Mouse (Mus musculus) intestine, embryonic 16.5 days (tissue): ENCODE measurements around the gene Serpina3g. TPM values are rescaled to one million over a fixed set of nuclear protein-coding genes. Genes with fewer than 3 reads are reported as not detected.

Source experiments
- ATAC-seq: fragments of 200-750 bp; cut with Nextera tagmentation; 2 replicates; pipeline ENCODE4 v1.8.0; 2017; ENCODE audit warnings: moderate TSS enrichment, moderate library complexity
- H3K27ac ChIP-seq: fragments of 300-500 bp; sonication (generic); 2 replicates; pipeline ENCODE4 v1.5.1; 2014; ENCODE audit warnings: mild to moderate bottlenecking, low read length
- H3K27me3 ChIP-seq: fragments of 300-500 bp; sonication (generic); replicated peaks from 2 replicates; pipeline ENCODE4 v1.6.1; 2014; ENCODE audit warnings: low read length, control low read depth, mixed read lengths; ENCODE audit not compliant: control insufficient read depth, insufficient read depth
- H3K36me3 ChIP-seq: fragments of 300-500 bp; sonication (generic); 2 replicates; pipeline ENCODE4 v1.6.1; 2014; ENCODE audit warnings: low read length, control low read depth; ENCODE audit not compliant: control insufficient read depth, insufficient read depth
- H3K4me1 ChIP-seq: fragments of 300-500 bp; sonication (generic); 2 replicates; pipeline ENCODE4 v1.6.1; 2014; ENCODE audit warnings: low read length, control low read depth, mixed read lengths; ENCODE audit not compliant: control insufficient read depth, insufficient read depth
- H3K4me2 ChIP-seq: fragments of 300-500 bp; sonication (generic); 2 replicates; pipeline ENCODE4 v1.6.1; 2014; ENCODE audit warnings: low read depth, low read length, control low read depth
- H3K4me3 ChIP-seq: fragments of 300-500 bp; sonication (generic); 2 replicates; pipeline ENCODE4 v1.5.1; 2014; ENCODE audit warnings: mild to moderate bottlenecking, low read length
- H3K9ac ChIP-seq: fragments of 300-500 bp; sonication (generic); 2 replicates; pipeline ENCODE4 v1.6.1; 2014; ENCODE audit warnings: low read depth, low read length
- H3K9me3 ChIP-seq: fragments of 300-500 bp; sonication (generic); 2 replicates; pipeline ENCODE4 v1.6.1; 2016; ENCODE audit warnings: low read length, control low read depth; ENCODE audit not compliant: control insufficient read depth
- WGBS: fragments of 180-500 bp; shearing (Covaris S2); extraction: QIAGEN DNeasy Blood & Tissue Kit; methylation state at CpG from one replicate; pipeline ENCODE4 v1.1.7; 2014; 5-methylcytosine and 5-hydroxymethylcytosine counted together
- polyA plus RNA-seq: library from polyadenylated mRNA; unstranded; fragments of >200 nt; fragmentation: Nextera tagmentation; extraction: Ambion mirVana; gene quantifications from 2 replicates; pipeline ENCODE4 v1.2.1, GENCODE M21; 2015

Gene Serpina3g
- polyA plus RNA-seq, 1 experiment from 2014 or later: 5.7 TPM

DNA sequence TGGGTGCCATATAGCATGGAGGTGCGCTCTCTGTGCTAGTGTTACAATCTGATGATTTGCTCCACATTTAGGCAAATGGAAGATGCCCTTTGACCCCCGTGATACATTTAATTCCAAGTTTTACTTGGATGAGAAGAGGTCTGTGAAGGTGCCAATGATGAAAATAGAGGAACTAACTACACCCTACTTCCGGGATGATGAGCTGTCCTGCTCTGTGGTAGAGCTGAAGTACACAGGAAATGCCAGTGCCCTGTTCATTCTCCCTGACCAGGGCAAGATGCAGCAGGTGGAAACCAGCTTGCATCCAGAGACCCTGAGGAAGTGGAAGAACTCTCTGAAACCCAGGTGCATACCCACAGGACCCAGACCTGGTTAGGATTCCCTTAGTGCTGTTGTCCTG, 30.3 kb downstream of the Serpina3g start:
- no peak for ATAC-seq
- no peaks in the 10 kb centered on the region for H3K27me3 ChIP-seq
- H3K9me3 ChIP-seq: no peaks in the 10 kb centered on the region
- no peaks in the 10 kb centered on the region for H3K4me1 ChIP-seq
- H3K9ac ChIP-seq: no peak overlapping the region
- H3K36me3 ChIP-seq: no peaks in the 10 kb centered on the region
- H3K4me3 ChIP-seq: no peak overlapping the region
- H3K27ac ChIP-seq: no peak overlapping the region
- WGBS: 80% methylated on average over 3 of the region's 3 CpGs
- H3K4me2 ChIP-seq: no peak overlapping the region

DNA sequence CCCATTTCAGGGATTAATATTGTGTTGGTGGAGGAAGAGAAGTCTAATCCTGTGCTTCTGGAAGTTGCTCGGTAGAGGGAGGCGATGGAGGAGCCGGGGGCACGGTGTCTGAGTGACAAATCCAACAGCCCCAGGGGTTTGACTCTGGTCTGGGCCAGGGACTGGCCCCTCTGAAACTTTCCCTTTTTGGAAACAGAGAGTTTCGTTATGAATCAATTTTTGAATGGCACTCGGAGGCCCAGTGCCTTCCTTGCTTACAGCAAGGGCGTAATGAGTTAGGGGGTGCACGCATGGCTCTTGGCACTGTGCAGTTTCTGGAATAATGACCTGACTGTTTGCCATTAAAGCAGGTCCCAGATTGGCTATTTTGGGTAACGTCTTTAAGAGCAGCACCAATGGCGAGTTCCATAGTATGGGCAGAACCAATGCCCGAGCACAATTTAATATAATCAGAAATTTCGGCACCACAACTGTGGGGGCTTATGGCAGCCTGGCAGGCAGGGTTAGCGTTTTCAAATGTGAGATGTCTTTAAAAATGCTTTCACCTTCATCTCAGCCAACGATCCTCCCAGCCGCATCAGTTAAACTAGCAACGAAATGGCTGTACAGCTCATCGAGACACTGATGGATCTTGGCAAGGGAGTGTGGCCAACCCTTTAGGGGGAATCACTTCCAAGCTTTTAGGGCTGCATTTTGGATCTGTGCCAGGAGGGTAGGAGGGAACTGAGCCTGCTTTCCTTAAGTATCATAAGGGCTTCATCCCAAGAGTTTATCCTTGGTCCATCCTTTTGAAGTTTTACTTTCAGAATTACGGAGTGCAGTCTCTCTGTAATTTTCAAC, 42.4 kb downstream of the Serpina3g start:
- Histone ChIP-seq H3K9me3 (no peaks in the 10 kb centered on the region), H3K27ac (no peak overlapping the region), H3K4me3 (no peak overlapping the region), H3K27me3 (no peaks in the 10 kb centered on the region), H3K9ac (no peak overlapping the region), H3K36me3 (no peaks in the 10 kb centered on the region), H3K4me1 (no peaks in the 10 kb centered on the region), H3K4me2 (no peak overlapping the region)
- 80% methylated on average over 18 of the region's 18 CpGs for WGBS
- no peak for ATAC-seq

DNA sequence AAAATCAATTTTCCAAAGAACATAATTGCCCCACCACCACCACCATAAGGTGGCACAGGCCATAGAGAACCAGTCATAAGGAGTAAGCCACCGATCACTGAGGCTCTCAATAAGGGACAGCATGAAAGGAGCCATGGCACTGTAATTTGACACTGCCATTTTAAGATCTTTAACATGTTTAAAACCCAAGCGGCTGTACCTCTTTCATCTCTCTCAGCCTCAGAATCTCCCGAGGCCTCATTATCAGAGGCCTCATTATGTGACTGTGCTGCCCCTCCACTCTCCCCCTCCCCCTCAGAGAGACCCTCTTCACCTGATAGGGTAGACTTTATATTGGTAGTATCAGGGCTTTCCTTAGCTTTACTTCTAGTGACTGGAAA, 43.0 kb downstream of the Serpina3g start:
- no peaks in the 10 kb centered on the region for H3K36me3 ChIP-seq
- no peaks in the 10 kb centered on the region for H3K4me1 ChIP-seq
- no peak overlapping the region for H3K4me2 ChIP-seq
- no peaks in the 10 kb centered on the region for H3K27me3 ChIP-seq
- no peak overlapping the region for H3K27ac ChIP-seq
- H3K9ac ChIP-seq: no peak overlapping the region
- no peak for ATAC-seq
- H3K9me3 ChIP-seq: no peaks in the 10 kb centered on the region
- no peak overlapping the region for H3K4me3 ChIP-seq
- WGBS: 22% methylated on average over 3 of the region's 3 CpGs

DNA sequence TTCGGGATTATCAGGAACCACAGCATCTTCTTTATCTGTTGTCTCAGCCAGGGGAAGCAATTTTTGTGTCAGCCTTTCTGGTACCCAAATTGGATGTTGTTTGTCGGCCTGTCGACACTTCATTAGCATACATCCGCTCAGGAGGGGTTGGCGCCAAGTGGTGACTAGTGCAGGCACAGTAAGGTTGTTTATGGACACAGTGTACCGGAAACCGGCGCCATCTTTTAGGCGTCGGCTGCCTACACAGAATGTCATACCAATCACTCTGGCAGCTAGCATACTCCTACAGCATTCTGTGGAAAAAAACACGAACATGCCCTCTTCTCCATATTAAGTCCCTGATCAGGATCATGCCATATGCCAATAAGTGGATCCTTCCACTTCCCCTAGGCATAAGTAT, 47.3 kb downstream of the Serpina3g start:
- no peak for ATAC-seq
- H3K27me3 ChIP-seq: no peaks in the 10 kb centered on the region
- H3K4me2 ChIP-seq: no peak overlapping the region
- no peak overlapping the region for H3K9ac ChIP-seq
- 92% methylated on average over 11 of the region's 11 CpGs for WGBS
- no peaks in the 10 kb centered on the region for H3K4me1 ChIP-seq
- H3K27ac ChIP-seq: no peak overlapping the region
- H3K4me3 ChIP-seq: no peak overlapping the region
- no peaks in the 10 kb centered on the region for H3K36me3 ChIP-seq
- no peaks in the 10 kb centered on the region for H3K9me3 ChIP-seq

DNA sequence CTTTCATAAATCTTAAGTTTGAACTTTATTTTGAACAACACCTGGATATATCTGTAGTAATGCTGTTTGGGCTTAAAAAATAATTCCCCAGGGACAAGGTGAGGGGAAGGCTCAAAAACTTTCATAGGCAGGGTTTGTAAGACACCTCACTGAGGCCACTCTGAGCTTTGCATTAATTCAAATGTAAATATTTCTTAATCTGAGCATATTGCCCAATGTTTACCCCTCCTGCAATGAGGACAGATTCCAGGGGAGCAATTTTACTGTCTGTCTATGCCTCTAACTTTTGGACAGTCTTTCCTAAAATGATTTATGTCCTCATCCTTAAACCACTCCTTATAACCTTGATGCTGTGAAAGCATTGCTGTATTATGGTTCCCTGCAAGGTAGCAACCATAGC, 52.3 kb downstream of the Serpina3g start:
- Histone ChIP-seq H3K4me2 (no peak overlapping the region), H3K27ac (no peak overlapping the region), H3K9me3 (no peaks in the 10 kb centered on the region), H3K4me1 (no peaks in the 10 kb centered on the region), H3K9ac (no peak overlapping the region), H3K27me3 (no peaks in the 10 kb centered on the region), H3K4me3 (no peak overlapping the region), H3K36me3 (no peaks in the 10 kb centered on the region)
- ATAC-seq: no peak

DNA sequence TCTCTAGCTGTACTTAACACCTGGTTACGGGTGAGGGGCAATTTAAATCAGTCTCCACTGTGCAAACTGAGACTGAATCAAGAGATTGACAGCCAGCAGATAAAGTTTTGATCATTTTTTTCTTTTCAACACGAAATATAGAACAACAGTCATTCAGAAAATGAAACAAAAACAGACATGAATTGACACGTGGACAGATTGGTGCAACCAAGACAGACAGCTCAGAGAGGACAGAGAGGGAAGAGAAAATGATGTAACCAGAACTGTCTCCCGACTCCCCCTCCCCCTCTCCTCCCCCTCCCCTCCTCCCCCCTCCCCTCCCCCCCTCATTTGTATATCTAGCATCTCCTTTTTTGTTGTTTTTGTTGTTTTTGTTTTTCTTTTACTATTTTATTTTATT, 53.8 kb downstream of the Serpina3g start:
- Histone ChIP-seq H3K4me2 (no peak overlapping the region), H3K4me1 (no peaks in the 10 kb centered on the region), H3K36me3 (no peaks in the 10 kb centered on the region), H3K27ac (no peak overlapping the region), H3K4me3 (no peak overlapping the region), H3K27me3 (no peaks in the 10 kb centered on the region), H3K9me3 (no peaks in the 10 kb centered on the region), H3K9ac (no peak overlapping the region)
- 42% methylated on average over 4 of the region's 4 CpGs for WGBS
- ATAC-seq: no peak

Other genes with a start within 250 kb of the Serpina3g start
- 0.09 and 0.38 TPM in 2 replicates for gene Serpina11, start 246.3 kb upstream of the Serpina3g start, polyA plus RNA-seq
- gene Serpina9, start 222.5 kb upstream of the Serpina3g start, polyA plus RNA-seq: 0.04 TPM in 1 of 2 replicates, not detected in the other
- gene Serpina12, start 191.8 kb upstream of the Serpina3g start, polyA plus RNA-seq: not detected in 2 replicates
- 0.06 and 0.10 TPM in 2 replicates for gene Serpina5, start 135.1 kb upstream of the Serpina3g start, polyA plus RNA-seq
- gene Serpina3a, start 123.5 kb upstream of the Serpina3g start, polyA plus RNA-seq: not detected in 2 replicates
- gene Serpina3b, start 108.2 kb upstream of the Serpina3g start, polyA plus RNA-seq: 0.06 TPM in 1 of 2 replicates, not detected in the other
- 0.06 TPM in 1 of 2 replicates, not detected in the other for gene Serpina3c, start 82.4 kb upstream of the Serpina3g start, polyA plus RNA-seq
- gene Serpina3f, start 21.7 kb upstream of the Serpina3g start, polyA plus RNA-seq: 0.44 TPM in 2 replicates
- 0.20 TPM in 1 of 2 replicates, not detected in the other for gene Serpina3i, start 26.9 kb downstream of the Serpina3g start, polyA plus RNA-seq
- gene Serpina3j, start 78.3 kb downstream of the Serpina3g start, polyA plus RNA-seq: not detected in 2 replicates
- not detected in 2 replicates for gene Serpina3k, start 102.2 kb downstream of the Serpina3g start, polyA plus RNA-seq
- not detected in 2 replicates for gene Serpina3m, start 102.2 kb downstream of the Serpina3g start, polyA plus RNA-seq
- 0.12 TPM in 2 replicates for gene Serpina3n, start 170.5 kb downstream of the Serpina3g start, polyA plus RNA-seq
- 0.23 and 0.24 TPM in 2 replicates for gene Gsc, start 237.1 kb downstream of the Serpina3g start, polyA plus RNA-seq